Mouse (Mus musculus) ovary, postnatal 36 days (tissue): ENCODE measurements around the gene Rfx6.

Experiments
- DNase-seq: peaks from one replicate; pipeline ENCODE4 v3.0.0; 2022; ENCODE audit warnings: low spot score, mixed read lengths

Rfx6 gene

GRCm38 (mm10) chr10:51677548-51678250, at the start of gene Rfx6:
Gene Rfx6, plus strand, starts transcription at chr10:51677756.
- DNase-seq, result peak; percentile 12

DNA sequence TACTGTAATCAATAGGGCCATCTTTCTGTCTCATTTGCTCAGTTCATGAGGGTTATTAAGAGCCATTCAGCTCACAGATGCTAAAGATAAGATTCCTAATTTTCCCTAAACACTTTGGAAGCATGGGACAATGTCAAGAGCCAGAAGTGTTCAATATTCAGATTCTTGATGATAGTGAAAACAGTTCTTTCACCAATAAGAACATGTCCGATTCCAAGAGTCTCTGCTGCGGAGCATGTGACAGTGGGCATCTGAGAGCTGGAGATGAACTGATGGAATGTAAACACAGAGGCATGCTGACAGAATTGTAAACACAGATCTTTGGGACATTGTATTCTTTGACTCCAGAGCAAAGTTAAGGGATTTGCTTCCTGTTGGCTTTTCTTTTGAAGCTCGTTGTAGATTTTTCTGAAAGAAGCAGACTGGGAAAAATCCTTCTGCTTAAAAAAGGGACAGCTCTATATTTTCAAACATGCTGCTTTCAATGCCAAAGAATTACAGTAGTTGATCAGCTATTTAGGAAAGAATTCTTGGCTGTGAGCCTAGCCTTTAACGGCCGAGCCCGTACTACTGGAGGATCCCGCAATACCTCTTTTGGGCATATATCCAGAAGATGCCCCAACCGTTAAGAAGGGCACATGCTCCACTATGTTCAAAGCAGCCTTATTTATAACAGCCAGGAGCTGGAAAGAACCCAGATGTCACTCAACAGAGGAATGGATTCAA, 46.0 kb upstream of the Rfx6 start, which contains the start of gene Gprc6a:
Gprc6a (minus strand) TSS at position 51 of the 726 bp plus-strand sequence.
- no peak for DNase-seq

- no peak for DNase-seq
Measured at GRCm38 (mm10) chr10:51649506-51650221, 27.9 kb upstream of the Rfx6 start.

- DNase-seq, result no peak
Measured at GRCm38 (mm10) chr10:51657324-51657723, 20.2 kb upstream of the Rfx6 start.

GRCm38 (mm10) chr10:51669334-51669733, 8.2 kb upstream of the Rfx6 start:
- DNase-seq, result no peak

GRCm38 (mm10) chr10:51671583-51671982, 6.0 kb upstream of the Rfx6 start:
- DNase-seq, result no peak

GRCm38 (mm10) chr10:51672082-51672779, 5.3 kb upstream of the Rfx6 start:
- no peak for DNase-seq

DNA sequence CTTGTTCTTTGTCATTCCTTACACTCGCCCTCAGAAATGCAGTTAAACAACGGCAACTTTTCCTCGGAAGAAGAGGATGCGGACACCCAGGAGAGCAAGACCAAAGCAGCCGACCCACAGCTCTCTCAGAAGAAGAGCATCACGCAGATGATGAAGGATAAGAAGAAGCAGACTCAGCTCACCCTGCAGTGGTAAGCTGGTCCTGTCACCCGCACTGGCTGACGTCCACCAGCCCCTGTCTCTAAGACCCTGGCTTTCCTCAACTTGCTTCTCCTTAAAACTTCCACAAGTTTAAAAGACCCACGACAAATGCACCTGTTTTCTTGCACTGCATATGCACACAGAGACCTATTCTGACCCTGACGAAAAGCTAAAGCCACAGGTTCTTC, 689 bp downstream of the Rfx6 start:
- no peak for DNase-seq

- no peak for DNase-seq
Measured at GRCm38 (mm10) chr10:51720904-51721303, 43.3 kb downstream of the Rfx6 start.

GRCm38 (mm10) chr10:51761436-51761835, 83.9 kb downstream of the Rfx6 start:
- DNase-seq, result no peak

DNA sequence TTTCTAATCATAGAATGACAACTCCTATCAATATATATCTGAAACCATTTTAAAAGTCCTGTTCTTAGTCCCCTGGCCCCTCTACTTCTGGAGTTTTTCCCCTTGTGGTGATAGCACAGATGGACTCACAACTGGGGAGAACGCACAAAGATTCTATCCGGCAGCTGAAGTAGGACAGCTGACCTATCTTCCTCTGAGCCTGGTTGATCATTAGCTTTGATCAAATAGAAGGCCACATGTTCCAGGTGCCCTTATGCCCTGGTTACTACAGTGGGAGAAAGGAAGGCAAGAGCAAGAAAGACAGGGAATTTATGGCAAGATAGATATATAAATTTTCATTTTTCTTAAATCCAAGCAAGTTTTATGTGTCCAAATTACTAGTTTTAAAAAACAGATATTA, 85.7 kb downstream of the Rfx6 start:
- no peak for DNase-seq

- DNase-seq, result no peak
Measured at GRCm38 (mm10) chr10:51768445-51768844, 90.9 kb downstream of the Rfx6 start.

DNA sequence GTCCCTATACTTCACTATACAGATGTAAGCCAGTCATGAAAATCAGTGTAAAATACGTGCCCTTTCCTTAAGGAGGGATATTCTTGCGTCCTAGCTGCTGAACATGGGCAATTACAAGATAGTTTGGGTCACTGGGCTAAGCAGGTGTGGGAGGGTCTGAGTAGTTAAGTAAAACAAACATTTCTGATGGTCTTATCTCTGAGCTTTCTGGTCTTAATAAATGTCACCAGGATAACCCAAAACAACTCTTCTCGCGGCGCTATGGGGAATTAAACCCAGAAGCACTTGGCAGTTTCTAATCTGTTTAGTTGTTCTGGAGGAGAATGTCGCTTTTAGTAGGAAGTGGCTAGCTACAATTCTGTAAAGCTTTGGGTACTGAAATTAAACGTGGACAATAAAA, 91.7 kb downstream of the Rfx6 start:
- no peak for DNase-seq

DNA sequence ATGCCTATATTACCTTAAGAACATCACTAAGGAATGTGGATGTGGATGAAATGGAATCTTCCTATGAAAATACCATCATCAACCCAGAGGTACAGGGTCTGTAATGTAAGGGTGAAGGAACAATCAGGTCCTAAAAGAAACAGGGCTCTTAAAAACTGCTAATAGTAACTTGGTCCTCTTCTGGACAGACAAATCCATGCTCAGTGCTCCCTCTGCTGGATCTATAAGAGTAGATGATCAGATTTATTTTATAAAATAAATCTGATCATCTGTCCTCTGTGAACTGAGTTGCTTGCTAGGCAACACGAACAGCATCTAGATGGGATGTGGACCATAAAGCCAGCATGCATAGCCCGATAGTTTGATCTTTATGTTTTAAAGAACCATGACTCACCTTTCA, 102.1 kb downstream of the Rfx6 start:
- no peak for DNase-seq
